Mouse (Mus musculus): Measurements from ENCODE around the gene Lmf1. TPM values are rescaled to one million over a fixed set of nuclear protein-coding genes. Genes with fewer than 3 reads are reported as not detected.
A peak's percentile ranks its signal among the peaks of the same experiment; 100 is the strongest.

Gene Lmf1
- polyA plus RNA-seq, 1 experiment from 2014 or later = 28.8 TPM

DNA sequence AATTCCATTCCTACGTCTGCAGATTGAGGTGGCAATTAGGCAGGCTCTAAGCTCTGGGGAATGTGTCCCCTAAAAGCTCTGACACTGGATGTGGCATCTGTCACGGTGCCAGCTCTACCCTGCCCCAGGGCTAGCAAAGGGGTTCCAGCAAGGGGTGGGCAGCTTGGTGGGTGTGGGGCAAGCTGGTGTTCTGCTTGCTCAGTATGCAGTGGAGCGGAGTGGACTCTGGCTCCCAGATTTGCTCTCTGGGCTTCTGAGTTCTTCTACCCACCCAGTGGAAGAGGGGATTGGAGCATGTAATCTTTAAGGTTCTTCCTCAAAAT is 30.6 kb downstream of the Lmf1 start:
- Histone ChIP-seq H3K27ac (no peak overlapping the region), H3K4me2 (no peak overlapping the region), H3K9me3 (no peaks in the 10 kb centered on the region), H3K9ac (no peak overlapping the region), H3K27me3 (no peaks in the 10 kb centered on the region), H3K4me3 (no peak overlapping the region), H3K4me1 (peaks cover 24% of the 10 kb centered on the region), H3K36me3 (peaks cover 26% of the 10 kb centered on the region)
- WGBS = 50% methylated on average over 3 of the region's 3 CpGs
- ATAC-seq (ENCODE audit: insufficient number of reproducible peaks, low FRiP score, low TSS enrichment, low read depth) = no peak

- Histone ChIP-seq H3K9me3 (no peaks in the 10 kb centered on the region), H3K36me3 (peaks cover 28% of the 10 kb centered on the region), H3K4me3 (no peak overlapping the region), H3K4me1 (peaks cover 18% of the 10 kb centered on the region), H3K4me2 (no peak overlapping the region), H3K27ac (no peak overlapping the region), H3K27me3 (no peaks in the 10 kb centered on the region), H3K9ac (no peak overlapping the region)
- ATAC-seq (ENCODE audit: insufficient number of reproducible peaks, low FRiP score, low TSS enrichment, low read depth) = no peak
- WGBS = 49% methylated on average over 9 of the region's 9 CpGs
Observed at GRCm38 (mm10) chr17:25610151-25610550, 31.3 kb downstream of the Lmf1 start.

GRCm38 (mm10) chr17:25612537-25612936 is 33.7 kb downstream of the Lmf1 start:
- no peak overlapping the region for H3K9ac ChIP-seq
- H3K9me3 ChIP-seq = no peaks in the 10 kb centered on the region
- WGBS = 81% methylated on average over 9 of the region's 9 CpGs
- no peak overlapping the region for H3K27ac ChIP-seq
- no peak for ATAC-seq (ENCODE audit: insufficient number of reproducible peaks, low FRiP score, low TSS enrichment, low read depth)
- H3K36me3 ChIP-seq = peaks cover 34% of the 10 kb centered on the region
- H3K4me3 ChIP-seq = no peak overlapping the region
- H3K4me2 ChIP-seq = no peak overlapping the region
- peaks cover 15% of the 10 kb centered on the region for H3K4me1 ChIP-seq
- no peaks in the 10 kb centered on the region for H3K27me3 ChIP-seq

DNA sequence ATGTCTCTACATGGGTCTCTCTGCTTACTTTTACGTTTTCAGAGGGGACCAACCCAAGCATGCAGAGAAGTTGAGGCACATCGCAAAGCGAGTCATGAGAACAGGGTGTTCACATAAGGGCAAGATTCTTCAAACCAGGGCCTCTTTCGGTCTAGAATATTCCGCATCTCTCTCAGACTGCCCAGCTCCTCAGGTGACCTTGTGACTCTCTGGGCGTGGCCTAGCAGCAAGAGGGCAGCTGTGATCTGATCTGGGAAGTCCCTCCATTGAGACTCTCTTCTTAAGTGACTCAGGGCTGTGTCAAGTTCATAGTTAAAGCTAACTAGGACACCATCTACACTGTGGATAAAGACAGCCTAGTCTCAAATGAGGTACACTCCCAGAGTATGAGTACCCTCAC is 34.4 kb downstream of the Lmf1 start:
- Histone ChIP-seq H3K4me2 (no peak overlapping the region), H3K4me3 (no peak overlapping the region), H3K9ac (no peak overlapping the region), H3K36me3 (peaks cover 34% of the 10 kb centered on the region), H3K27ac (no peak overlapping the region), H3K9me3 (no peaks in the 10 kb centered on the region), H3K27me3 (no peaks in the 10 kb centered on the region), H3K4me1 (peaks cover 16% of the 10 kb centered on the region)
- ATAC-seq (ENCODE audit: insufficient number of reproducible peaks, low FRiP score, low TSS enrichment, low read depth) = no peak
- 93% methylated on average over 6 of the region's 6 CpGs for WGBS

GRCm38 (mm10) chr17:25614723-25615510 is 36.0 kb downstream of the Lmf1 start:
- H3K36me3 ChIP-seq = peaks cover 34% of the 10 kb centered on the region
- H3K9ac ChIP-seq = no peak overlapping the region
- H3K4me1 ChIP-seq = peaks cover 18% of the 10 kb centered on the region
- H3K4me2 ChIP-seq = no peak overlapping the region
- H3K4me3 ChIP-seq = no peak overlapping the region
- no peaks in the 10 kb centered on the region for H3K9me3 ChIP-seq
- WGBS = 79% methylated on average over 10 of the region's 10 CpGs
- ATAC-seq (ENCODE audit: insufficient number of reproducible peaks, low FRiP score, low TSS enrichment, low read depth) = no peak
- no peak overlapping the region for H3K27ac ChIP-seq
- no peaks in the 10 kb centered on the region for H3K27me3 ChIP-seq

DNA sequence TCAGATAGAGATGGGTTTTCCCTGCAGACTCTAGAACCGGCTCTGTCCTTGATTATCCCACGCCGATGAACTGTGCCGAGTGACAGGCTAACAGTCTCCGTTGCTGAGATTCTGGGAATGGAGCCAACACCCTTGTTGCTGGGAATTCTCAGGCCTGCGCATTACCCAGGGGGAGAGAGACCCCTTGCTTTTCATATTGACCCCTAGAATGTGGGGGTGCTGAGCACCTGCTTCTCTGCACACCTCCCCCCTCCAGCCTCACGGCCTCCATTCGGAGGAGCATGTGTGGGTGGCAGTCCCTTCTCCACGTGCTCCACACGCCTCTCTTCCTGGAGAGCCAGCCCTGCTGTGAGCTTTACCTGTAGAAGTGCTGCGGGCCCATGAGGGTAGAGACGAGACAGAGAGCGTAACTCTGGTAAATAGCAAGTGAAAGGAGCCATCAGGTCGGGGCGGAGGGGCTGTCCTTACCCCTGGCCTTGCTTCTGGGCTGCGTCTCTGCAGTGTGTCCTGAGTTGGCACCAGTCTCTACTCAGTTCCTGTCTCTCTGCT is 39.7 kb downstream of the Lmf1 start:
- Histone ChIP-seq H3K4me3 (no peak overlapping the region), H3K9me3 (no peaks in the 10 kb centered on the region), H3K27ac (peak overlapping the region; percentile 24; the same call in 1 of the 2 replicates), H3K36me3 (peaks cover 23% of the 10 kb centered on the region), H3K4me2 (no peak overlapping the region), H3K4me1 (peaks cover 13% of the 10 kb centered on the region), H3K9ac (no peak overlapping the region), H3K27me3 (no peaks in the 10 kb centered on the region)
- WGBS = 36% methylated on average over 16 of the region's 16 CpGs
- no peak for ATAC-seq (ENCODE audit: insufficient number of reproducible peaks, low FRiP score, low TSS enrichment, low read depth)

- no peak for ATAC-seq (ENCODE audit: insufficient number of reproducible peaks, low FRiP score, low TSS enrichment, low read depth)
- no peaks in the 10 kb centered on the region for H3K9me3 ChIP-seq
- peaks cover 3% of the 10 kb centered on the region; the same call in 1 of the 2 replicates for H3K36me3 ChIP-seq
- H3K4me3 ChIP-seq = no peak overlapping the region
- no peak overlapping the region for H3K9ac ChIP-seq
- no peak overlapping the region for H3K27ac ChIP-seq
- no peak overlapping the region for H3K4me2 ChIP-seq
- peaks cover 25% of the 10 kb centered on the region for H3K4me1 ChIP-seq
- 75% methylated on average over 4 of the region's 4 CpGs for WGBS
- H3K27me3 ChIP-seq = no peaks in the 10 kb centered on the region
Observed at GRCm38 (mm10) chr17:25623441-25623840, 44.6 kb downstream of the Lmf1 start.

DNA sequence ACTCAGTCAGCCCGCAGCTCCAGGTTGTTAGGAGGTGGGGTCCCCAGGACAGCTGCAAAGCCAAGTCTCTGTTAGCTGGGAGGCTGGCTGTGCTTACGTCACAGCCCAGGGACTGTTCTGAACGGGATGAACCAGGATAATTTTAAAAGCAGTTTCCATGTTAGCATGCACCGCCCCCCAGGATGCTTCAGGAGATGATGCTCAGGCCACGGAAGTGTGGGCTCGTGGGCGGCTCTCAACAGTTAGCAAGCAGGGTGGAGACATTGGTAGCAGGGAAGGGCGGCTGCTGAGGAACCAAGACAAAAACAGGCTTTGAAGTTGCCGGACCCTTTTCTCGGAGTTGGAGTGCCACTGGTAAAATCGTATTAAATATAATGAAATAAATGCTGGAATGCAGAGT is 45.0 kb downstream of the Lmf1 start:
- H3K27me3 ChIP-seq = no peaks in the 10 kb centered on the region
- no peak overlapping the region for H3K4me3 ChIP-seq
- H3K4me1 ChIP-seq = peaks cover 20% of the 10 kb centered on the region
- H3K36me3 ChIP-seq = peaks cover 3% of the 10 kb centered on the region; the same call in 1 of the 2 replicates
- H3K4me2 ChIP-seq = no peak overlapping the region
- H3K27ac ChIP-seq = no peak overlapping the region
- no peaks in the 10 kb centered on the region for H3K9me3 ChIP-seq
- WGBS = 55% methylated on average over 11 of the region's 11 CpGs
- ATAC-seq (ENCODE audit: insufficient number of reproducible peaks, low FRiP score, low TSS enrichment, low read depth) = no peak
- no peak overlapping the region for H3K9ac ChIP-seq

- WGBS = 60% methylated on average over 13 of the region's 13 CpGs
- ATAC-seq (ENCODE audit: insufficient number of reproducible peaks, low FRiP score, low TSS enrichment, low read depth) = no peak
Observed at GRCm38 (mm10) chr17:25624446-25625119, 45.7 kb downstream of the Lmf1 start.

DNA sequence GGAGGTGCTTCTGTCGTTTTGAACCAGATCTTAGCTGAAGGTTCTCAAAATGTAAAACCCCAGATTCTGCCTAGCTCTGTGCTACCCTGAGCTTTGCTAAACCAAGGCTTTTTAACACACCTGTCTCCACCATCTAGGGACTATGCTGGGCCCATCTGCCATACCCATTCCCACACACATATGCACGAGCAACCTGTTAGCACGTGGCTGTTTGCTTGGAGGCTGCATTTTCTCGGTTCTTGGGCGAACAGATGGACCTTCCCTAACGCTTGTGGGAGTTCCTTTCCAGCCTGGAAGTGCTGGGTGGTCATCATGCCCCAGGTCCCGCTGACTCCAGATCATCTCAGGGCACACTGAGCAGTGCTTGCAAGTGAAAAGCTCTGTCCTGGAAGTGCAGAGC is 46.4 kb downstream of the Lmf1 start:
- 73% methylated on average over 7 of the region's 7 CpGs for WGBS

More at GRCm38 (mm10) chr17:25624446-25625119, 45.7 kb downstream of the Lmf1 start:
- Histone ChIP-seq H3K4me2 (no peak overlapping the region), H3K36me3 (peaks cover 3% of the 10 kb centered on the region; the same call in 1 of the 2 replicates), H3K4me3 (no peak overlapping the region), H3K4me1 (peaks cover 15% of the 10 kb centered on the region), H3K27ac (no peak overlapping the region), H3K9me3 (no peaks in the 10 kb centered on the region), H3K9ac (no peak overlapping the region), H3K27me3 (no peaks in the 10 kb centered on the region)

DNA sequence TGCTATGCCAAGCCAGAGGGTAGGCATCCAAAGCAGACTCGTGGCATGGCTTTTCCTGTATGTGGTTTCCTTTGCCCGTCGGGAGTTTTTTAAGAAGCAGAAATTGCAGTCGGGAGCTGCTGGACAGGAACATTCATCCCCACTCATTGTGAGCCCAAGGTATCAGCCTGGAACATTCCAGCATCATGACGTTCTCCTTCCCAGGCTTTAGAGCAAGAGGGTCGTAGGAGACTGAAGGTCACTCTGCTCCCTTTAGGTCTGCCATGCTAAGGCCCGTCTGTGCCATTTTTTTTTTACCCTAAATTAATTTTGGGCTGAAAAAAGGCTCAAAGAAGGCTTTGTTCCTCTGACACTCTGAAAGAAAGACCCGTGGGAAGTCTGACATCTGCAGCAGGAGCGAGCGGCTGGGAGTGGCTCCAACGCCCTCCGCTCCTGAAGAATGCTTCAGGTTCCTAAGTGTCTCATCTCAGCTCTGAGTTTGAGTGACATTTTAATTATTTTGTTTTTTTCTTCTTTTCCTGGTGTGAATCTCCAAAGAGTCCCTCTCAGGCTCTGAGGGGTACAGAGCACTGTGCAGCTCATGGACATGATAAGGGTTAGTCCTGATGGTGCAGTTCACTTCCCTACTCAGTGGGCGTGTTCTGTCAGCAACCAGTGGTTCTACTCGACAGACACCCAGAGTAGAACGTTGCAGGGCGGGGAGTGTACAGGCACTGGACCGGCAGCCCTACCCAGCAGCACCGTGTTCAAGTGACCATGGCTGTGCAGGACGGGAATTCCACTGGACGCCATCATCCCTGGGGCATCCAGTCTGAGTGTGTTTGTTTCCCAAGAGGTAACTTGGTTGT is 47.5 kb downstream of the Lmf1 start:
- Histone ChIP-seq H3K36me3 (no peaks in the 10 kb centered on the region), H3K27ac (no peak overlapping the region), H3K4me3 (no peak overlapping the region), H3K4me2 (no peak overlapping the region), H3K9me3 (no peaks in the 10 kb centered on the region), H3K4me1 (peaks cover 15% of the 10 kb centered on the region), H3K27me3 (no peaks in the 10 kb centered on the region), H3K9ac (no peak overlapping the region)
- 63% methylated on average over 20 of the region's 20 CpGs for WGBS
- ATAC-seq (ENCODE audit: insufficient number of reproducible peaks, low FRiP score, low TSS enrichment, low read depth) = no peak

More for the DNA sequence above, 46.4 kb downstream of the Lmf1 start:
- Histone ChIP-seq H3K27ac (no peak overlapping the region), H3K36me3 (peaks cover 3% of the 10 kb centered on the region; the same call in 1 of the 2 replicates), H3K4me3 (no peak overlapping the region), H3K9me3 (no peaks in the 10 kb centered on the region), H3K4me1 (peaks cover 15% of the 10 kb centered on the region), H3K9ac (no peak overlapping the region), H3K27me3 (no peaks in the 10 kb centered on the region), H3K4me2 (no peak overlapping the region)
- ATAC-seq (ENCODE audit: insufficient number of reproducible peaks, low FRiP score, low TSS enrichment, low read depth) = no peak
